Mouse (Mus musculus) hindbrain, embryonic 12.5 days (tissue): Measurements from ENCODE around the gene Iqcf6. TPM values are rescaled to one million over a fixed set of nuclear protein-coding genes. Genes with fewer than 3 reads are reported as not detected.

Source experiments
- ATAC-seq: fragments of 200-750 bp; cut with Nextera tagmentation; 2 replicates; pipeline ENCODE4 v1.8.0; 2017; ENCODE audit warnings: moderate TSS enrichment; ENCODE audit not compliant: low FRiP score
- H3K27ac ChIP-seq: fragments of 300-500 bp; sonication (generic); 2 replicates; pipeline ENCODE4 v1.5.1; 2016; ENCODE audit warnings: mild to moderate bottlenecking
- H3K27me3 ChIP-seq: fragments of 300-500 bp; sonication (generic); 2 replicates; pipeline ENCODE4 v1.6.1; 2016; ENCODE audit warnings: mild to moderate bottlenecking
- H3K36me3 ChIP-seq: fragments of 300-500 bp; sonication (generic); 2 replicates; pipeline ENCODE4 v1.6.1; 2016; ENCODE audit warnings: mild to moderate bottlenecking
- H3K4me1 ChIP-seq: fragments of 300-500 bp; sonication (generic); 2 replicates; pipeline ENCODE4 v1.6.1; 2016
- H3K4me2 ChIP-seq: fragments of 300-500 bp; sonication (generic); replicated peaks from 2 replicates; pipeline ENCODE4 v1.6.1; 2016; ENCODE audit warnings: mild to moderate bottlenecking
- H3K4me3 ChIP-seq: fragments of 300-500 bp; sonication (generic); 2 replicates; pipeline ENCODE4 v1.5.1; 2016; ENCODE audit warnings: mild to moderate bottlenecking
- H3K9ac ChIP-seq: fragments of 300-500 bp; sonication (generic); 2 replicates; pipeline ENCODE4 v1.6.1; 2016; ENCODE audit warnings: mild to moderate bottlenecking, moderate library complexity
- H3K9me3 ChIP-seq: fragments of 300-500 bp; sonication (generic); replicated peaks from 2 replicates; pipeline ENCODE4 v1.6.1; 2016; ENCODE audit warnings: mild to moderate bottlenecking
- WGBS: fragments of 180-500 bp; shearing (Covaris S2); methylation state at CpG from one replicate; pipeline ENCODE4 v1.1.7; 2016; 5-methylcytosine and 5-hydroxymethylcytosine counted together
- polyA plus RNA-seq: library from polyadenylated mRNA; unstranded; fragments of >200 nt; fragmentation: Nextera tagmentation; extraction: Ambion mirVana; gene quantifications from 2 replicates; pipeline ENCODE4 v1.2.1, GENCODE M21; 2016

Gene Iqcf6
- polyA plus RNA-seq, 1 experiment from 2014 or later = not detected

DNA sequence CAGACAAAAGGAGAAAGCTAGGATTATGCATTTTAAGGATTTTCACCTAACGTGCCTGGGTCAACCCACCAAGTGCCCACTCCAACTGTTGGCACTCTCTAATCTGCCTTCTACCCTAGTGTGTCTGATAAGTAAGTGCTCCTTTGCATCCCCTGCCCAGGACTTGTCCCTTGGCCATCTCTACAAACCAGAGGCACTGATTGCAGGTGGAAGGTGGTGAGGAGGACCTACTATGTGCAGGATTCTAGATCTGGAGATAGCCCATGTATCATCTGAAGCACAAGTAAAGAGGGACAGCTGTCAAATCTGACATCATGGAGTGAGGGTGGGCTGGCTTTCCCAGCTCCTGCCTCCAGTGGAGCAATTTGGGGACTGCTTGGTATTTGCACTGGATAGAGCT lies 33.6 kb downstream of the Iqcf6 start:
- Histone ChIP-seq H3K4me2 (no peak overlapping the region), H3K27me3 (peaks cover 9% of the 10 kb centered on the region), H3K9ac (no peak overlapping the region), H3K4me1 (peaks cover 39% of the 10 kb centered on the region), H3K27ac (no peak overlapping the region), H3K9me3 (no peaks in the 10 kb centered on the region), H3K36me3 (peaks cover 34% of the 10 kb centered on the region), H3K4me3 (no peak overlapping the region)
- WGBS = 55% methylated on average over 1 of the region's 1 CpGs
- no peak for ATAC-seq

DNA sequence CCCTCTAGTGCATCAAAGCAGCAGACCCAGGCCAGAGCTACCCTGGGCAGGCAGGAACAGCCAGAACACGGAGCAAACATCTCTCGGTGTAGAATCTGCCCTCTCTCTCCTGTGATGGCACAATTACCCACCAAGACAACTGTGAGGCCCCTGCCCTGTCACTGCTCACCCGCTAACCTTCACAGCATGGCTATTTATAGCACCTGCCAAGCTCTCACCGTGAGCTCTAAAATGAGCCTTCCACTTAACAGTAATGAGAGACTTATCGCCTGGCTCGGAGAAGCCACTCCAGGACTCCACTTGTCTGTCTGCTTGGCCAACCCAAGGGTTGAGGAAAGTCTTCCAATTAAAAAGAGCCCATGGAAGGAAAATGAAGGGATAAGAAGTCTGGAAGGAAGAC lies 36.8 kb downstream of the Iqcf6 start:
- Histone ChIP-seq H3K9me3 (no peaks in the 10 kb centered on the region), H3K36me3 (peaks cover 41% of the 10 kb centered on the region)

DNA sequence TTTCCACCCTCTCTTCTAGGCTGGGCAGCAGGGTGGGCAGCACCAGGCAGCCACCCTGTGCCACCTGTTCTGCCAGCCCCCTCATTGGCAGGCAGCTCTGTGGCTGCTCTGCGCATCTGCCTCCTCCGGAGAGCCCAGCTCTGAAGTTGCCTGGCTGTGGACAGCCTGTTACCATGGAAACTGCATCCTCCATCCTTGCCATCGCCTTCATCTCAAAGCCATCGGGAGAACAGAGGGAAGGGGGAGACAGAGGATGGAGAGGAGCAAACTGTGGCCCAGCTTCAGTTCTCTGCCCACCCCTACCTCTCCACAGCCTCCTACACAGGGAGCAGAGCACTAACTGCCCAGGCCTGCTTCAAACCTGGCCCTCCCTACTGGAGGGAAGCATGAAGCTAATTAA lies 38.1 kb downstream of the Iqcf6 start:
- Histone ChIP-seq H3K4me3 (no peak overlapping the region), H3K4me1 (peaks cover 22% of the 10 kb centered on the region), H3K9me3 (no peaks in the 10 kb centered on the region), H3K27ac (peak overlapping the region; percentile 70), H3K36me3 (peaks cover 37% of the 10 kb centered on the region), H3K27me3 (no peaks in the 10 kb centered on the region), H3K9ac (no peak overlapping the region), H3K4me2 (no peak overlapping the region)
- 29% methylated on average over 4 of the region's 4 CpGs for WGBS
- ATAC-seq = peak; percentile 65

More for the DNA sequence above, 36.8 kb downstream of the Iqcf6 start:
- Histone ChIP-seq H3K27ac (no peak overlapping the region), H3K4me3 (no peak overlapping the region), H3K27me3 (no peaks in the 10 kb centered on the region), H3K9ac (no peak overlapping the region), H3K4me1 (peaks cover 26% of the 10 kb centered on the region), H3K4me2 (no peak overlapping the region)
- 89% methylated on average over 6 of the region's 6 CpGs for WGBS
- no peak for ATAC-seq

DNA sequence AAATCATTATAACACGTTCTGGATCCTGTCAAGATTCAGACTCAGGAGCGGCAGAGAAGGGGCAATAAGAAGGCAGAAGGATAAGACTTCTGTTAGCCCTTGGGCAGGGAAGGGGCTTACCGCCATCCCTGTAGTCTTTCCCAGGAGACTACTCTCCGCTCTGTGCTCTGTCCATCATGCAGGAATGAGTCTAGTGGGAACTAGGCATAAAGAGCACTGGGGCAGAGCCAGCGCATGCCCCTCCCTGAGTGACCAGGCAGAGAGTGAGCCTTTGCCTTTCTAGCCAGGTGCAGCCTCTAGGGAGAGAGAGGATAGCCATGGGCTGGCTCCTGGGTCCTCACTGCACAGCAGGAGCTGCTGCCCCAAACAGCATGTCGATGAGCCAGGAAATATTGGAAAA lies 38.5 kb downstream of the Iqcf6 start:
- no peak overlapping the region for H3K4me2 ChIP-seq
- peaks cover 18% of the 10 kb centered on the region for H3K4me1 ChIP-seq
- H3K9me3 ChIP-seq = no peaks in the 10 kb centered on the region
- no peak overlapping the region for H3K4me3 ChIP-seq
- WGBS = 64% methylated on average over 6 of the region's 6 CpGs
- no peak overlapping the region for H3K9ac ChIP-seq
- ATAC-seq = 0 out of 2 replicates have a peak, but pooled peaks have one; percentile 18
- peak overlapping the region; percentile 70 for H3K27ac ChIP-seq
- H3K36me3 ChIP-seq = peaks cover 36% of the 10 kb centered on the region
- no peaks in the 10 kb centered on the region for H3K27me3 ChIP-seq

DNA sequence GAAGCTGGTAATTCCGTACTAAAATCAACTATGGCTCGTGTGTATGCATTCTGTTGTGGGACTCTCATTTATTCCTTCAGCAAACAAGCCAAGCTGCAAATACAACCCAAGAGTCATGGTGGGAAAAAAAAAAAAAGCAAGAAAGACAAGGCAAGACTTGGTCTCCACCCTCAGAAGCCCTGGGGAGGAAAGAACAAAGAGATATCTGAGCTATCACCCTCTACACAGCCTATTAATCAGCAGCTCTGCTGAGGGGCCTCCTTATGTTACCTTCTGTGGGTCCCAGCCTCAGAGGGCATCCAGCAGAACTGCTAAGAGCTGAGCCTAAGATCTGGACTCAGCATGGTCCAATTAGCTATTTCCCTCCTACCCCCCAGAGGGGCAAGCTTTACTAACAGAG lies 47.5 kb downstream of the Iqcf6 start:
- no peaks in the 10 kb centered on the region for H3K27me3 ChIP-seq
- H3K4me1 ChIP-seq = no peaks in the 10 kb centered on the region
- no peak for ATAC-seq
- H3K9ac ChIP-seq = no peak overlapping the region
- H3K27ac ChIP-seq = no peak overlapping the region
- H3K9me3 ChIP-seq = no peaks in the 10 kb centered on the region
- peaks cover 28% of the 10 kb centered on the region for H3K36me3 ChIP-seq
- no peak overlapping the region for H3K4me2 ChIP-seq
- no peak overlapping the region for H3K4me3 ChIP-seq
- 86% methylated on average over 2 of the region's 2 CpGs for WGBS

DNA sequence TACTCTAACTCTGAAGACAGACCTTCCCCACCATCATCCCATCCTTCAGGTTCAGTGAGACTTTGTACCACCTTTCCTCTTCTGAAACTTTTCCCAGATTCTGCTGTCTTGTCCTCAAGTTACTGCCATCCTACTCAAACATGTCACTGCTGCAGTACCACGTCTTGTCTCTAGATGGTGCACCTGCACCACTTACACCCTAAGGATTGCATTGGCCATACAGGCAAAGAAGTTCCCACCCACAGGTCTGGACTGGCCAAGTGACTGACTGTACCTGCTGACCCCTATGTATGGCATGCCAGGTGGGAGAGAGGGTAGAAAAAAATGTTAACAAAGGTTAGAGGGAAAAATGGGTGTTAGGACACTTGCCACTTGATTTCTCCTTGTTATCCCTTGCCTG lies 49.1 kb downstream of the Iqcf6 start:
- Histone ChIP-seq H3K4me1 (no peaks in the 10 kb centered on the region), H3K27ac (no peak overlapping the region), H3K9me3 (no peaks in the 10 kb centered on the region), H3K4me3 (no peak overlapping the region), H3K9ac (no peak overlapping the region), H3K27me3 (no peaks in the 10 kb centered on the region), H3K36me3 (peaks cover 31% of the 10 kb centered on the region), H3K4me2 (no peak overlapping the region)
- WGBS = 0% methylated on average over 1 of the region's 1 CpGs
- ATAC-seq = peak; percentile 60; the same call in 1 of the 2 replicates

DNA sequence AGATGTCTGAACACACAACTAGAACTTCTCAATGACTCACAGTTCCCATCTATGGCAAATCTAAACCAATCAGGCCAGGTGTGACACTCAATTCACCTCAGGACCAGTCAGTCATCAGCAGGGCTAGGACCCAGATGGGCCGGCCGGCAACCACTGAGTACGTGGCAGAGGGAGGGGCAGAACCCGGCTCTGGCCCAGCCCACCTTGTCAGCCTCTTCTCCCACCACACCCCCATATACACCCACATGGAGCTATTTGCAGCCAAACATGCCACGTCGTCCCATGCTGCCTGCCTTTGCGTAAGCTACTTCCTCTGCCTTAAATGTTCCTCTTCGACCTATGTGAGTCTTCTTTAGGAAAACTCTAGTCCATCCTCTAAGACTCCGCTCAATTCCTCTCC lies 49.6 kb downstream of the Iqcf6 start:
- Histone ChIP-seq H3K9me3 (no peaks in the 10 kb centered on the region), H3K4me1 (no peaks in the 10 kb centered on the region), H3K27me3 (no peaks in the 10 kb centered on the region), H3K4me2 (no peak overlapping the region), H3K36me3 (peaks cover 30% of the 10 kb centered on the region), H3K9ac (no peak overlapping the region), H3K4me3 (no peak overlapping the region), H3K27ac (no peak overlapping the region)
- ATAC-seq = 0 out of 2 replicates have a peak, but pooled peaks have one; percentile 22
- 81% methylated on average over 9 of the region's 9 CpGs for WGBS

DNA sequence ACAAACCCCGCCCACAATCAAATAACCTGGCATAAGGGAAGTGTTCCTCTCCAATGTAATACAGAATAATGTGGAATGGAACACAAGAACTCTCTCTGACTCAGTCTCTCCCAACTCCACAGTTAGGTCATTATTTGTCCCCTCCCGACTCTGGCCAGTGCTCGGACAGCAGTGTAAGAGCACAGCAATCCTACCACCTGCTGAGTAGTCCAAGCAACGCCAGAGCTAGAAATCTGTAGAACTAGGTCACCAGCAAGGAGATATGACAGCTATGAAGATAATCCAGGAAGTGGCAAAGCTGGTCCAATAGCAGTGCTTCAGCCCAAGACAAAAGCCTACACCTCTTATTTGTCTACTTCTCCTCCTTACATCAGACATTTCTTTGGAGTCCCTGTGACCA lies 50.2 kb downstream of the Iqcf6 start:
- H3K27me3 ChIP-seq = no peaks in the 10 kb centered on the region
- H3K4me2 ChIP-seq = no peak overlapping the region
- ATAC-seq = no peak
- no peak overlapping the region for H3K4me3 ChIP-seq
- no peak overlapping the region for H3K27ac ChIP-seq
- no peak overlapping the region for H3K9ac ChIP-seq
- 76% methylated on average over 4 of the region's 4 CpGs for WGBS
- no peaks in the 10 kb centered on the region for H3K4me1 ChIP-seq
- no peaks in the 10 kb centered on the region for H3K9me3 ChIP-seq
- peaks cover 30% of the 10 kb centered on the region for H3K36me3 ChIP-seq

Other genes with a start within 250 kb of the Iqcf6 start
- 629 and 723 TPM in 2 replicates for gene Rpl29, start 197.1 kb upstream of the Iqcf6 start, polyA plus RNA-seq
- 29.0 and 30.7 TPM in 2 replicates for gene Acy1, start 188.3 kb upstream of the Iqcf6 start, polyA plus RNA-seq
- 7.6 and 8.5 TPM in 2 replicates for gene Abhd14b, start 179.1 kb upstream of the Iqcf6 start, polyA plus RNA-seq
- 37.5 and 39.7 TPM in 2 replicates for gene Abhd14a, start 178.9 kb upstream of the Iqcf6 start, polyA plus RNA-seq
- 308 and 309 TPM in 2 replicates for gene Pcbp4, start 173.3 kb upstream of the Iqcf6 start, polyA plus RNA-seq
- gene Gpr62, start 160.6 kb upstream of the Iqcf6 start, polyA plus RNA-seq = 0.41 and 0.68 TPM in 2 replicates
- gene Rrp9, start 150.6 kb upstream of the Iqcf6 start, polyA plus RNA-seq = 42.7 and 52.2 TPM in 2 replicates
- gene Parp3, start 149.6 kb upstream of the Iqcf6 start, polyA plus RNA-seq = 1.6 and 2.1 TPM in 2 replicates
- gene Iqcf1, start 126.6 kb upstream of the Iqcf6 start, polyA plus RNA-seq = not detected in 2 replicates
- gene Iqcf5, start 112.0 kb upstream of the Iqcf6 start, polyA plus RNA-seq = not detected in 2 replicates
- gene Iqcf3, start 65.0 kb upstream of the Iqcf6 start, polyA plus RNA-seq = not detected in 2 replicates
- gene Iqcf4, start 55.6 kb upstream of the Iqcf6 start, polyA plus RNA-seq = not detected in 2 replicates
- gene Grm2, start 29.5 kb downstream of the Iqcf6 start, polyA plus RNA-seq = 4.4 and 4.7 TPM in 2 replicates
- gene Tex264, start 59.3 kb downstream of the Iqcf6 start, polyA plus RNA-seq = 40.7 and 41.0 TPM in 2 replicates
- gene Rad54l2, start 162.6 kb downstream of the Iqcf6 start, polyA plus RNA-seq = 9.1 and 9.5 TPM in 2 replicates
- 18.2 and 26.5 TPM in 2 replicates for gene Dcaf1, start 195.3 kb downstream of the Iqcf6 start, polyA plus RNA-seq